ENCODE assay signal across 8 mouse cellular contexts in the genomic region with DNA sequence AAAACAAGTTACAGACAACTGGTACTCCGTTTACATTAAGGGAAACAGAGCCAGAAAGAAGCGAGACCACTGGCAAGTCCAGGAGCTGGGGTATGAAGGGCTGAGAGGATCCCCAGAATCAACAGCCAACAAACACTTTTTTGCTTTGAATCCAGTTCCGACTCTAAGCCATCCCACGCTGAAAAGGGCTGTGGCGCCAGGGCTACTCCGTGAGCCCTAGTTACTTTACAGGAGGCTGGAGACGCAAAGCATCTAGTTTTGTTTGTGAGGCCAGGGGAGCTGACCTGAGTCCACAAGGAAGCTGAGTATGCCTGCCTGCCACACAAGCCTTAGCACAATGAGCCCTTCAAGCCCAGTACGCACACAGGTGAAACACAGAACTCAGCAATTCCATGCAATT. TPM values are rescaled to one million over a fixed set of nuclear protein-coding genes. Genes with fewer than 3 reads are reported as not detected.
A peak's percentile ranks its signal among the peaks of the same experiment; 100 is the strongest.
DNase-seq lines count a peak whose midpoint lies in the region; ATAC-seq lines count a peak whose summit lies in the region.

No protein-coding gene starts in this region.

- H3K36me3 ChIP-seq in kidney, embryonic 15.5 days: no peaks in the 10 kb centered on the region
- H3K36me3 ChIP-seq in embryonic facial prominence, embryonic 12.5 days: no peaks in the 10 kb centered on the region
- no peaks in the 10 kb centered on the region; the same call in 1 of the 2 replicates for H3K36me3 ChIP-seq in hindbrain, embryonic 16.5 days (ENCODE audit: control insufficient read depth, insufficient read depth, low read length)
- no peaks in the 10 kb centered on the region for H3K36me3 ChIP-seq in midbrain, embryonic 15.5 days (replicated peaks)

- DNase-seq in kidney, postnatal 36 days: no peak
- DNase-seq in adrenal gland, postnatal 36 days: no peak
- DNase-seq in left cerebral cortex, adult 9 months (ENCODE audit: low spot score in 2 of 2): no peak
- no peak for DNase-seq in ovary, postnatal 36 days (ENCODE audit: low spot score)

- WGBS in kidney, embryonic 15.5 days: 9% methylated on average over 8 of the region's 8 CpGs
- WGBS in embryonic facial prominence, embryonic 12.5 days: 10% methylated on average over 8 of the region's 8 CpGs
- WGBS in hindbrain, embryonic 16.5 days: 14% methylated on average over 8 of the region's 8 CpGs
- WGBS in midbrain, embryonic 15.5 days: 11% methylated on average over 8 of the region's 8 CpGs

- no peak overlapping the region for H3K27ac ChIP-seq in kidney, embryonic 15.5 days
- H3K27ac ChIP-seq in embryonic facial prominence, embryonic 12.5 days: no peak overlapping the region
- H3K27ac ChIP-seq in hindbrain, embryonic 16.5 days (ENCODE audit: low read depth, low read length): no peak overlapping the region
- H3K27ac ChIP-seq in midbrain, embryonic 15.5 days: peak overlapping the region; percentile 67; the same call in 1 of the 2 replicates

- H3K27me3 ChIP-seq in kidney, embryonic 15.5 days: no peaks in the 10 kb centered on the region
- no peaks in the 10 kb centered on the region for H3K27me3 ChIP-seq in embryonic facial prominence, embryonic 12.5 days
- no peaks in the 10 kb centered on the region for H3K27me3 ChIP-seq in hindbrain, embryonic 16.5 days (replicated peaks; ENCODE audit: control insufficient read depth, insufficient read depth, low read length)
- no peaks in the 10 kb centered on the region; the same call in 1 of the 2 replicates for H3K27me3 ChIP-seq in midbrain, embryonic 15.5 days (replicated peaks)

- H3K4me2 ChIP-seq in kidney, embryonic 15.5 days: peak overlapping the region; percentile 73
- peak overlapping the region; percentile 61 for H3K4me2 ChIP-seq in embryonic facial prominence, embryonic 12.5 days (replicated peaks)
- peak overlapping the region; percentile 64 for H3K4me2 ChIP-seq in hindbrain, embryonic 16.5 days (ENCODE audit: low read length)
- H3K4me2 ChIP-seq in midbrain, embryonic 15.5 days: peak overlapping the region; percentile 55

- no peak for ATAC-seq in kidney, embryonic 15.5 days (replicated peaks; ENCODE audit: low FRiP score)
- no peak for ATAC-seq in embryonic facial prominence, embryonic 12.5 days (ENCODE audit: insufficient number of reproducible peaks, insufficient read depth, low FRiP score, low TSS enrichment)
- 0 out of 2 replicates have a peak, but pooled peaks have one; percentile 9 for ATAC-seq in hindbrain, embryonic 16.5 days
- ATAC-seq in midbrain, embryonic 15.5 days (replicated peaks): 0 out of 2 replicates have a peak, but pooled peaks have one; percentile 5

- no peaks in the 10 kb centered on the region for H3K9me3 ChIP-seq in kidney, embryonic 15.5 days (replicated peaks)
- no peaks in the 10 kb centered on the region for H3K9me3 ChIP-seq in embryonic facial prominence, embryonic 12.5 days
- no peaks in the 10 kb centered on the region for H3K9me3 ChIP-seq in hindbrain, embryonic 16.5 days (ENCODE audit: control insufficient read depth, low read length)
- H3K9me3 ChIP-seq in midbrain, embryonic 15.5 days: no peaks in the 10 kb centered on the region

- H3K4me1 ChIP-seq in kidney, embryonic 15.5 days: peaks cover 32% of the 10 kb centered on the region
- H3K4me1 ChIP-seq in embryonic facial prominence, embryonic 12.5 days: peaks cover 25% of the 10 kb centered on the region
- H3K4me1 ChIP-seq in hindbrain, embryonic 16.5 days (ENCODE audit: control insufficient read depth, insufficient read depth, low read depth, low read length): peaks cover 28% of the 10 kb centered on the region
- peaks cover 32% of the 10 kb centered on the region for H3K4me1 ChIP-seq in midbrain, embryonic 15.5 days

- H3K9ac ChIP-seq in kidney, embryonic 15.5 days: 0 out of 2 replicates have a peak overlapping the region, but pooled peaks have one; percentile 38
- H3K9ac ChIP-seq in embryonic facial prominence, embryonic 12.5 days: peak overlapping the region; percentile 61
- H3K9ac ChIP-seq in hindbrain, embryonic 16.5 days (ENCODE audit: low read depth, low read length): peak overlapping the region; percentile 77
- peak overlapping the region; percentile 84 for H3K9ac ChIP-seq in midbrain, embryonic 15.5 days

- peak overlapping the region; percentile 57 for H3K4me3 ChIP-seq in kidney, embryonic 15.5 days (replicated peaks)
- peak overlapping the region; percentile 73 for H3K4me3 ChIP-seq in embryonic facial prominence, embryonic 12.5 days
- H3K4me3 ChIP-seq in hindbrain, embryonic 16.5 days (ENCODE audit: low read length): peak overlapping the region; percentile 71
- peak overlapping the region; percentile 80 for H3K4me3 ChIP-seq in midbrain, embryonic 15.5 days

RNA-seq across cellular contexts. Expression of a gene that starts 42.8 kb away (rescaled TPM):
- polyA plus RNA-seq in kidney, embryonic 15.5 days (2015; fragmentation: Nextera tagmentation; extraction: Ambion mirVana): not detected in 2 replicates
- not detected in 2 replicates for polyA plus RNA-seq in embryonic facial prominence, embryonic 12.5 days (2016; fragmentation: Nextera tagmentation; extraction: Ambion mirVana)
- not detected in 2 replicates for polyA plus RNA-seq in hindbrain, embryonic 16.5 days (2015; fragmentation: Nextera tagmentation; extraction: Ambion mirVana)
- not detected in 2 replicates for polyA plus RNA-seq in midbrain, embryonic 15.5 days (2015; fragmentation: Nextera tagmentation; extraction: Ambion mirVana)
- not detected for total RNA-seq in adrenal gland, postnatal 36 days (2021)

RNA-seq across cellular contexts. Expression of a gene that starts 44.3 kb away (rescaled TPM):
- 0.68 and 0.87 TPM in 2 replicates for polyA plus RNA-seq in kidney, embryonic 15.5 days (2015; fragmentation: Nextera tagmentation; extraction: Ambion mirVana)
- polyA plus RNA-seq in embryonic facial prominence, embryonic 12.5 days (2016; fragmentation: Nextera tagmentation; extraction: Ambion mirVana): 2.3 TPM in 2 replicates
- polyA plus RNA-seq in hindbrain, embryonic 16.5 days (2015; fragmentation: Nextera tagmentation; extraction: Ambion mirVana): 13.0 and 15.5 TPM in 2 replicates
- polyA plus RNA-seq in midbrain, embryonic 15.5 days (2015; fragmentation: Nextera tagmentation; extraction: Ambion mirVana): 7.7 and 8.4 TPM in 2 replicates
- under 1 TPM; 0.17 to 0.30 TPM for total RNA-seq in adrenal gland, postnatal 36 days (2021)

Comparison
In these comparisons a context has a peak if more than half of its experiments do, and no peak if none do; other contexts are left out.
1. ATAC-seq: peak in hindbrain, embryonic 16.5 days (single experiment) and midbrain, embryonic 15.5 days (single experiment); none in kidney, embryonic 15.5 days (single experiment) and embryonic facial prominence, embryonic 12.5 days (single experiment).
2. Peak in every context shown above with its lines, with median percentiles within 50 percentile points of each other: H3K4me2 ChIP-seq, H3K4me3 ChIP-seq and H3K9ac ChIP-seq.